Mouse (Mus musculus) kidney, postnatal 14 days (tissue): ENCODE data around the gene Ccdc33.
A peak's percentile ranks its signal among the peaks of the same experiment; 100 is the strongest.

Experiments
- DNase-seq: peaks from one replicate; pipeline ENCODE4 v3.0.0; 2022; ENCODE audit warnings: mixed read lengths

Gene Ccdc33

DNA sequence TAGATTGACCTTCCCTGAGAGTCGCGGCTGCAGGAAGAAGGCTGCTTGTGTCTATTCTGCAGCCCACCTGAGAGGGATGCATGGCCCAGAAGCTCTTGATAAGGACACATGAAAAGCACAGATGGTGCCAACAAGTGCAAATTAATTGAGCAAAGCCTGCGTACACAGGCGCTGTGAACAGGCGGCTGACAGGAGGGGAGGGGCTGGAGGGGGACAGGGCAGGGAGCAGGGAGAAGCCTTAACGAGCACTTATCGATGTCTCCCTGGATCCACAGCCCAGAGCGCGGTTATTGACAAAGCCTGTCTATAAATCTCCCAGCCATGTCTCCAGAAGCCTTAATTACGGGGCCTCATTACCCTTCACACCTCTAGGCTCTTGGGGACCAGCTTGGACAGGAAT lies 73.8 kb downstream of the Ccdc33 start:
- DNase-seq, result no peak

DNA sequence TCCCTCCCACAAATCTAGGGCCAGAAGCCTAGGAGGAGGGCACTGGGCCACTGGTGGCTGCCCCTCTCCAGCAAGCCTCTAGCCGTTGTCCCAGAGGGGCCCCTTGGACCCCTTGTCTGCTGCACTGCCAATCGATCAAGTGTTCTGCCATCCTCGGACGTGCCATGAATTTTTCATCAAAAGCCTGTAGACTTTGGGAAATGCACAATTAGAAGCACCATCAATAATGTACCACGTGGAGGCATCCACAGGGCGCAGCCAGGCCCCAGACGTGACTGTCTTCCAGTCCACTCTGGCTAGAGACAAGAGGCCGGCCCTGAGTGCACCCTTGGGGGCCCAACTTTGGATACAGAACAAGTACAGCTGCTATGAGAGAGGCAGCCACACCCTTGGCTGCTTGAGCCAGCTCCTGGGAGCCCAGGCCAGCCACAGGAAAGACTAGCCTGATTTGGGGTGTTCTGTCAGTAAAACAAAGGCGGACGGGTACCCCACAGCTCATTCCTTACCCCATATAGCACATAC lies 75.1 kb downstream of the Ccdc33 start:
- no peak for DNase-seq

- no peak for DNase-seq
These were observed 76.2 kb downstream of the Ccdc33 start for GRCm38 (mm10) chr9:58042391-58042790.

DNA sequence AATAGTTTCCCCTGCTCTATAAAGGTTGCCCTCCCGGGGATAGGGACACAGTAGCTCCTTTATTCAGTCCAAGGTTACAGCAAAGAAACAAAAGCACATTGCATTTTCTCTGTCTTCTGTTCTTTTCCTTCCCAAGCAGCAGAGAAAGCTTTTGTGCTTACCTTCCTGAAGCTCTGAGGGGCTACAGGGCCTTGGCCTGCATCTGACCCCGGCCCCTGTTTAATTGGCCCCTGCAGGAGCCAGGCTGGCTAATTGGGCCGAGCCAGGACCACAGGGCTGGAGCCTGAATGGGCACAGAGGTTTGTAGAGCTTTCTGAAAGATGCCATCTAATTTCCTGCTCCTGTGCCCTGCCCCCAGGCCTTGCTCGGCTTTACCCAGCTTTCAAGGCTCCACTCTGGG lies 77.6 kb downstream of the Ccdc33 start:
- no peak for DNase-seq

DNA sequence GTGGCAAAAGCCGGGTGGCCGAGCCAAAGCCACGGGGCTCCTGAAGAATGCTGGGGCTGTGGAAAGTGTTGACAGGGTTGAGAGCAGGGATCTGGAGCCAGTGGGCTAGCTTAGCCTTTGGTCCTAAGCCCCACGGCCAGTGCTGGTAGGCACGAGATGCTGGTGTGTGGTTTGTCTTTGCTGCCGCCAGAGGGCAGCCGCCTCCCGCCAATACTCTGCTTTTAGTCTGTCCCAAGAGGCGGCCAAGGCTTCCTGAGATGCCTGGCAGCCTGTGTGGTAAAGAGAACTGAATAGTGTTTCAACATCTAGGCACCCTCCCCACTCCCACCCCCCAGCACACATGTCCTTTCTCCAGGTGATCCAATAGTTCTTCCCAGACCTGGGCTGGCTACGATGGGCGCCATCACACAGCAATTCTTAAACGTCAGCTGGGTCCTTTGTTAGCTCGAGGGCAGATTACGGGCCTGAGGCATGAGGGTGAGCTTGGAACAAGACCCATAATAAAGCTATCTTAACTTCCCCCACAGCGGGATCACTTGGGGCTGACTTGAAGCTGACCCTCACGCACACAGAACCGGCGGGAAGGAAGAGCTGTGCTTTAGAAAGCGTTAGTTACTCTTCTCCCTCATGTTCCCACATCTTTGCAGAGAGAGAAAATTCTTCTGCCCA lies 80.0 kb downstream of the Ccdc33 start:
- peak; percentile 86 for DNase-seq

DNA sequence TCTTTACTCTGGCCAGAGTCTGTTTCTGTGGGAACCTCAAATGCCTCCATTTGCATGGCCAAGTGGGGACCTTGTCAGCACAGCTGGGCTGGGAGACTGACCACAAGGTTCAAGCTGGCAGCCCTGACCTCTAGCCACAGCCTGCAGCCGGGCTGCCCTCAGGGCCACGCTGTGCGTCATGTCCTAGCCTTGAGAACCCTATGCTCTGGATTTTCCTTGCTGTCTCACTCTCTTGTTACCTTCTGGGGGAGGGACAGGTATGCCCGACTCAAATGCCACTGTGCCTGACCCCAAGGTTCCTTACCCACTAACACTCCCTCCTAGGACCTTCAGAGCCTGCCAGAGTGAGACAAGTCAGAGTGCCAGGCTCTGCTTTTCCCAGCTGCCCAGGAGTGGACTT lies 81.7 kb downstream of the Ccdc33 start:
- DNase-seq, result no peak

GRCm38 (mm10) chr9:58035951-58036698 lies 82.5 kb downstream of the Ccdc33 start:
- DNase-seq, result no peak

DNA sequence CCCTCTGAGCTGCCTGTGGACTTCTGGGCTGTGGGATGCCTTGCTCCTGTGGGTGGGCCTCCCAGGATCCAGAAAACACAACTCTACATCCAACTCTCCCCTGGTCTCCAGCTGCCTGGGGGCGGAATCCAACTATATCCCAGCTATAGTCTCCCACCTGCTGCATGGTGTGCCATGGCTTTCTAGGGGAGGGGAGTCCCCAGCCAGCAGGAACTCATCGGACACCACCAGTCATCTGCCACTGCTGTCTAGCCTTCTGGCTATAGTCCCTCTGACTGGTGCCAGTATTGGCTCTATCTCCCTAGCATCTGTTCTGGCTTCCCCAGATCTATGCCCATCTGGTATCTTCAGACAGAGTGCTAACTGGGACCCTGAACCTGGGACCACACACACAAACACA lies 83.1 kb downstream of the Ccdc33 start:
- DNase-seq, result no peak

DNA sequence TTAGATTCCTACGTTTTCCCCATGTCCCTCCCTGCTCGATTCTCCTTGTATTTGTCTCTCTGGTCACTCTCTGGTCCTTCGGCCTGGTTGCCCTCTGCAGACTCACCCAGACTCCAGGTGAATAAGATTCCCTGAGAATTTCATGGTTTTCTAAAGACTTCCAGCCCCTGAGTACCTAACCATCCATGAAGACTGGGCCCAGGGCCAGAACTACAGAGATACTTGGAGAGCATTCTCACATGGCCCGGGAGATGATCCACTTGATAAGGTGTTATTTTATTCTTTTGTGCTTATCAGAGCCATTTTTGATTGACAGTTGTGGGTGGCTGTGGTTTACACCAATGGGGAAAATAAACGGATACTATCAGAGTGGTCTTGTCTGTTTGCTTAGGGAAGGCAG lies 86.7 kb downstream of the Ccdc33 start:
- DNase-seq, result no peak

- DNase-seq, result no peak
These were observed 89.0 kb downstream of the Ccdc33 start for GRCm38 (mm10) chr9:58029635-58030034.

DNA sequence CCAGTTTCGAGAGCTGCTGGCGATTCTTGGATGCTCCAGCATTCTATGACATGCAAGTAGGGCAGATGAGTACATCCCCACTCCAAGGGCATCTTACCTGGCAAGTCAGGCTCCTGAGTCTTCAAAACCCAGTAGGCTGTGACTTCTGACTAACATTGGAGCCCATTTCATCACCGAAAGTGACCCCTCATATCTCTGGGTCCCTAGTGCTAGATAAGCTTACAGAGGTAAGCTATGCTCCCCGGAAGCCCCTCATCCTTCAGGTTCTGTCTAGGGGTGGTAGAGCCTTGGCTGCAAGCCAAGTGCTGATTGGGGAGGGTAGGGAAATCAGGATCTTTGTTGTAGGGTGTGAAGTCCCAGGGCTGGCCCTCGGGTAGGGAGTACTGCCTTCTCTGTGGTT lies 89.8 kb downstream of the Ccdc33 start:
- no peak for DNase-seq

GRCm38 (mm10) chr9:58027426-58028180 lies 91.0 kb downstream of the Ccdc33 start:
- DNase-seq, result no peak

DNA sequence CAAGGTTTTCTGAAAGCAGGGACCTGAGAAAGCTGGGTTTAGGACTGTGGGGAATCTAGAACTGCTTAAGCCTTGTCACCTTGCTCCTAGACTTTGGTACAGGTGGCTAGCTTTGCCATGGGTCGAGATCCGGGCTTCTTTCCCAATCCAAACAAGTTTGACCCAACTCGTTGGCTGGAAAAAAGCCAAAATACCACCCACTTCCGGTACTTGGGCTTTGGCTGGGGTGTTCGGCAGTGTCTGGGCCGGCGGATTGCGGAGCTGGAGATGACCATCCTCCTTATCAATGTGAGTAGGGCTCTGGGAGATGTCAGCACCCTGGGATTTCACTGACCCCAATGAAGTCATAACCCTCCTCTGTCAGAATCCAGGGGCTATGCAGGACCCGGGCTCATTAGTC lies 92.6 kb downstream of the Ccdc33 start:
- no peak for DNase-seq

DNA sequence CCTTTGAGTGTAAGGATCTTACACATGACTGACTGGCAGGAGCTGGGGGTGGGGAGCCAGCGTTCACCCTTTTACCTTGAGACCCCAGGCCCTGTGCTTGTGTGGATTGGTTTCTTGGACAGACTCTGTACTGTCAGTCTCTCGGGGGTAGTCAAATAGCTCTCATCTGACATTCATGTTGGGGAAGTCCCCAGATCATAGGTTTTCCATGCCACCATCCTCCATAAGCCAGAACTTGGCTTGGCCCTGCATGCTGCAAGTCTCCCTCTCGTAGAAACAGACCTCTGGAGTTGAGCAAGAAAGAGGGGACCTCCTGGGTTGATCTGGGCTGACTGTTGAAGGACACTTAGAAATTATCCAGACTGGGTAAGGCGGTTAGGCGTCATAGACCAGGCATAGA lies 100.2 kb downstream of the Ccdc33 start:
- DNase-seq, result no peak

DNA sequence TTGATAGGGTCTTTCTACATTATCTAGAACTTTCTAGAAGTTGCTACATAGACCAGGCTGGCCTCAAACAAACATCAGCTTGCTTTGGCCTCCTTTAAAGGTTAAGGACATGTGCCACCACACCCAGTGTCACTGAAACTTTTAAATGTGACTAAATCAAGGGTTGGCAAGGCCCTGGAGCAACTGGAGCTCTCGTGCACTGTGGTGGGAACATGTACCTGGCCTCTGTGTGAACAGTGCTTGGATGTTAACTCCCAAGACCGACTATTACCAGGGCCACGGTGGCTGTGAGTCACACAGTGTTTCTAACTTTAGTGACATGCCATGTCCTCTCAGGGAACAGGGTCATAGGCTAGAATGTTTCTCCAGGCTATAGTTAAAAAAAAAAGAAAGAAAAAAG lies 101.7 kb downstream of the Ccdc33 start:
- no peak for DNase-seq

DNA sequence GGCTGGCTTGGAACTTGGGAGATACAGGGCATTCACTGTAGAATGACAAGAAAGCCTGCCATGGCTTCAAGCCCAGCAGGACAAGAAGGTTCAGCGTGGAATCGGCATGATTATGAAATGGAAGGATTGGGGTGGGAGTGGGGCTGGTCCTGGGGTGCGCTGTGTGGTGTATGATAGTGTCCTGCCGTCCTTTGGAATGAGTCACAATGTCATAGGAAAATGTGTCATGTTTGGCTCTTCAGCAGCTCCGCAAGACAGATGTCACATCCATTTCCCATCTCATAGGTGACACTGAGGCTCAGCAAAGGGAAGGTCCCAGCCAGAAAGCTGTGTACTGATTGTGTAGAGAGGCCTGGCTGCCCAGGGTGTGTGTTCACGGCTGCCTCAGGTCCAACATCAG lies 102.8 kb downstream of the Ccdc33 start:
- no peak for DNase-seq

DNA sequence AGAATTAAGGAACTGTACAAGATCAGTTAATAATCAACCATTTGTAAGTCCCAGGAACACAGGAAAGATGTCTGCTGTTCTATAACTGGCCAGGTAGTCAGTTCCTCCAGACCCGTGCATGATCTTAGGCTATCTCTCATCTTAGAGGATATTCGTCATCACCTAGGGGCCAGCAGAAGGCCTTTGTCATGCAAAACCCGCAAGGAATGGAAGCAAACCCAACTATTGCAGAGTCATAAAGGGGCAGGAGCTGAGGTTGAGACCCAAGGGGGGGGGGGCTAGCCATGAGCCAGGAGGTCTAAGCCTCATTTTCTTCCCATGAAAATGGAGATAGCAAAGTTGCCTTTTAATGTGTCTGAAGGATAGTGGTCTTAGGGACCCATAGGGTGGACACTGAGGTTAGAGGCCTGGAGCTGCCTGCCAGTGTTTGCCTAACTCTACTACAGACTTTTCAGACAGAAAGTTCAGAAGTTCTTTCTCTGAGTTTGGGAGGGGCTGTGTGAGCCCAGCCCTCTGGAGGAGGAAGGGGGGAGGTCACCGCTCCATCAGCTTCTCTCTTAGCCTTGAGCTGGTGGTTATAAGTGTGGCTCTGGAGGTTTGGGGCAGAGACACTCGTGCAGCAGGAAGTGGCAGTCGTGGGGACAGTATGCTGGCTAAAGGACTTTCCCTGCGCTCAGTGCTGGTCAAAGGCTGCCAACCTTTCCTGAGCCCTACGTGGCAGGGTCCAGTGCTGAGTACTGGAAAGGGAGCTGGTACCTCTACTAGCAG lies 104.0 kb downstream of the Ccdc33 start:
- no peak for DNase-seq

- no peak for DNase-seq
These were observed 105.7 kb downstream of the Ccdc33 start for GRCm38 (mm10) chr9:58012935-58013334.

DNA sequence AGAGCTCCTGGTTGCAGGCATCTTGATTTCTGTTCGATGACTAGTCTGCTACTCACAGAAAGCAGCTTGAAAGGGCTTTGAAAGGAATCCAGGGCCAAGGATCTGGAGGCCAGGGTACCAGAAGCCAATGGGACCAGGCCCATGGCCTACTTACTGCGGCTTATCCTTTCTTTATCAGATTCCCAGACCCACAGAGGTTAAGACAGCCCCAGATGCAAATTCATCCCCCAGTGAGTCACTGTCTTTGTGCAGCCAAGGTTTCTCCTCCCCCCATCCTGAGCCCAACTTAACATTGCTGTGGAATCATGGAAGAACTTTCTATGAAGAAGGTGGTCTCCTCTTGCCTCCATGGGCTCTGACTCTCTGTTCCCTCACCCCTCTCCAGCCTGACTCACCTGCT lies 106.1 kb downstream of the Ccdc33 start:
- no peak for DNase-seq

GRCm38 (mm10) chr9:58011552-58011951 lies 107.1 kb downstream of the Ccdc33 start:
- DNase-seq, result no peak

GRCm38 (mm10) chr9:58011027-58011426 lies 107.6 kb downstream of the Ccdc33 start:
- no peak for DNase-seq

GRCm38 (mm10) chr9:58009588-58009987 lies 109.0 kb downstream of the Ccdc33 start:
- no peak for DNase-seq

GRCm38 (mm10) chr9:58009015-58009362 lies 109.6 kb downstream of the Ccdc33 start:
- peak; percentile 54 for DNase-seq
